Mouse (Mus musculus) CH12.LX (cell line): ENCODE results near the gene Higd1c.

Source experiments
- CHD1 ChIP-seq: IDR thresholded peaks from 2 replicates; pipeline ENCODE4 v1.6.1; 2012; ENCODE audit warnings: low read depth, low read length, improper control_type of control experiment, inconsistent platforms
- CTCF ChIP-seq, 2 experiments: IDR thresholded peaks in 1 of 2; conservative IDR thresholded peaks in 1 of 2; 2 replicates each; pipeline ENCODE4 v1.5.1; 2011 to 2012; ENCODE audit warnings: low read depth in 2 of 2, low read length in 2 of 2, improper control_type of control experiment in 1 of 2, inconsistent platforms in 1 of 2, mild to moderate bottlenecking in 1 of 2, moderate library complexity in 1 of 2
- IRF4 ChIP-seq: IDR thresholded peaks from 2 replicates; pipeline ENCODE4 v1.6.1; 2014; ENCODE audit warnings: low read depth, mild to moderate bottlenecking, inconsistent platforms, low read length, improper control_type of control experiment
- MAZ ChIP-seq: IDR thresholded peaks from 2 replicates; pipeline ENCODE4 v1.6.1; 2012; ENCODE audit warnings: low read depth, mild to moderate bottlenecking, inconsistent platforms, low read length, improper control_type of control experiment, moderate library complexity
- MXI1 ChIP-seq: IDR thresholded peaks from 2 replicates; pipeline ENCODE4 v1.6.1; 2011; ENCODE audit warnings: mild to moderate bottlenecking, low read depth, low read length, improper control_type of control experiment
- NRF1 ChIP-seq: IDR thresholded peaks from 2 replicates; pipeline ENCODE4 v1.6.1; 2014; ENCODE audit warnings: low read depth, mild to moderate bottlenecking, inconsistent platforms, low read length, improper control_type of control experiment, moderate library complexity
- POLR2A ChIP-seq: IDR thresholded peaks from 2 replicates; pipeline ENCODE4 v1.6.1; 2011; ENCODE audit warnings: low read depth, mild to moderate bottlenecking, improper control_type of control experiment, low read length
- RAD21 ChIP-seq: IDR thresholded peaks from 2 replicates; pipeline ENCODE4 v1.6.1; 2011; ENCODE audit warnings: low read depth, mild to moderate bottlenecking, low read length, improper control_type of control experiment, moderate library complexity
- RCOR1 ChIP-seq: conservative IDR thresholded peaks from 2 replicates; pipeline ENCODE4 v1.6.1; 2012; ENCODE audit warnings: low read depth, mild to moderate bottlenecking, inconsistent platforms, low read length, improper control_type of control experiment
- USF2 ChIP-seq: conservative IDR thresholded peaks from 2 replicates; pipeline ENCODE4 v1.6.1; 2011; ENCODE audit warnings: low read depth, low read length, improper control_type of control experiment
- ZKSCAN1 ChIP-seq: IDR thresholded peaks from 2 replicates; pipeline ENCODE4 v1.6.1; 2012; ENCODE audit warnings: low read depth, inconsistent platforms, low read length, improper control_type of control experiment, borderline replicate concordance

DNA sequence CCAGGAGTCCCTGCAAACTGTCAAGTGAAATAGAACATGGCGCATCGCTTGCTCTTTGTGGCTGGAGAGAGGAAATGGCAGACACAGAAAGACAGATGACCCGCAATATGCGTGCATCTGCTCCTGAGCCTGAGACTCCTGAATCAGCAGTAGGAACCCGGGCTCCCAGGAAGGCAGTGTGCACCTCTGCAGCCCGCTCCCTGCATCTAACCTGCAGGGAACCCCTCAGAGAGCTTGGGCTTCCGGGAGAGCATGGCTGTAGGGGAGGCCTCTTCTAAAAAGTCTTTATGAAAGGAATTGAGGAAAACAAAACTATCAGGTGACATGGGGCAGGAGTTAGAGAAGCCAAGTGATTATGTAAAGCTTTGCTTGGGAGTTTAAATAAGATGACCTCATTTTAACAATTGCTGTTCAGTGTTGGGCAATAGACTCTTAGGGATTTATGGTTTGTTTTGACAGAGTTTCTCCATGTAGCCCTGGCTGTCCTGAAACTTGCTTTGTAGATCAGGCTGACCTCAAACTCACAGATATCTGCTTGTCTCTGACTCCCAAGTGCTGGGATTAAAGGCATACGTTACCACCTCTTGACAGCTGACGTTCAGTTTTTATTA lies 43.9 kb upstream of the Higd1c start:
- no peak for TF ChIP-seq POLR2A
- TF ChIP-seq MAZ, result no peak
- no peak for TF ChIP-seq NRF1
- TF ChIP-seq RCOR1, result no peak
- TF ChIP-seq RAD21, result no peak
- no peak for TF ChIP-seq CTCF (conservative IDR thresholded peaks at IDR 0.05 in 1 of 2, IDR thresholded peaks at IDR 0.05 in 1 of 2; ENCODE audit: low read depth in 2 of 2, low read length in 2 of 2)
- no peak for TF ChIP-seq IRF4
- no peak for TF ChIP-seq ZKSCAN1
- no peak for TF ChIP-seq USF2
- TF ChIP-seq MXI1, result no peak
- TF ChIP-seq CHD1, result no peak
